Mouse (Mus musculus) lung, embryonic 14.5 days (tissue): Measurements from ENCODE around the gene Usp54. TPM values are rescaled to one million over a fixed set of nuclear protein-coding genes. Genes with fewer than 3 reads are reported as not detected.

Experiments
- ATAC-seq: fragments of 200-750 bp; cut with Nextera tagmentation; 2 replicates; pipeline ENCODE4 v1.8.0; 2017; ENCODE audit warnings: mild to moderate bottlenecking, moderate TSS enrichment, moderate library complexity; ENCODE audit not compliant: insufficient read depth
- DNase-seq: peaks from one replicate; pipeline ENCODE4 v3.0.0-alpha.2; 2015
- H3K27ac ChIP-seq: fragments of 300-500 bp; sonication (generic); 2 replicates; pipeline ENCODE4 v1.5.1; 2014; ENCODE audit warnings: low read depth, mild to moderate bottlenecking, moderate library complexity
- H3K27me3 ChIP-seq: fragments of 300-500 bp; sonication (generic); 2 replicates; pipeline ENCODE4 v1.6.1; 2014; ENCODE audit warnings: low read length, control low read depth; ENCODE audit not compliant: insufficient read depth
- H3K36me3 ChIP-seq: fragments of 300-500 bp; sonication (generic); 2 replicates; pipeline ENCODE4 v1.6.1; 2014; ENCODE audit warnings: control low read depth; ENCODE audit not compliant: insufficient read depth
- H3K4me1 ChIP-seq: fragments of 300-500 bp; sonication (generic); 2 replicates; pipeline ENCODE4 v1.6.1; 2014; ENCODE audit warnings: antibody characterized with exemption, control low read depth; ENCODE audit not compliant: insufficient read depth
- H3K4me2 ChIP-seq: fragments of 300-500 bp; sonication (generic); 2 replicates; pipeline ENCODE4 v1.6.1; 2014; ENCODE audit warnings: mild to moderate bottlenecking
- H3K4me3 ChIP-seq: fragments of 300-500 bp; sonication (generic); 2 replicates; pipeline ENCODE4 v1.5.1; 2014; ENCODE audit warnings: low read depth, low read length
- H3K9ac ChIP-seq: fragments of 300-500 bp; sonication (generic); 2 replicates; pipeline ENCODE4 v1.6.1; 2014
- H3K9me3 ChIP-seq: fragments of 300-500 bp; sonication (generic); 2 replicates; pipeline ENCODE4 v1.6.1; 2016; ENCODE audit warnings: low read depth, low read length, control low read depth
- CTCF ChIP-seq: IDR thresholded peaks from 2 replicates; pipeline ENCODE4 v1.5.1; 2016; ENCODE audit warnings: antibody characterized with exemption, low read depth
- WGBS: fragments of 180-500 bp; shearing (Covaris S2); extraction: QIAGEN DNeasy Blood & Tissue Kit; methylation state at CpG from one replicate; pipeline ENCODE4 v1.1.7; 2014; 5-methylcytosine and 5-hydroxymethylcytosine counted together
- polyA plus RNA-seq: library from polyadenylated mRNA; unstranded; fragments of >200 nt; fragmentation: Nextera tagmentation; extraction: Ambion mirVana; gene quantifications from 2 replicates; pipeline ENCODE4 v1.2.1, GENCODE M21; 2014

Usp54 gene
- polyA plus RNA-seq, 1 experiment from 2014 or later, result 10.0 TPM

DNA sequence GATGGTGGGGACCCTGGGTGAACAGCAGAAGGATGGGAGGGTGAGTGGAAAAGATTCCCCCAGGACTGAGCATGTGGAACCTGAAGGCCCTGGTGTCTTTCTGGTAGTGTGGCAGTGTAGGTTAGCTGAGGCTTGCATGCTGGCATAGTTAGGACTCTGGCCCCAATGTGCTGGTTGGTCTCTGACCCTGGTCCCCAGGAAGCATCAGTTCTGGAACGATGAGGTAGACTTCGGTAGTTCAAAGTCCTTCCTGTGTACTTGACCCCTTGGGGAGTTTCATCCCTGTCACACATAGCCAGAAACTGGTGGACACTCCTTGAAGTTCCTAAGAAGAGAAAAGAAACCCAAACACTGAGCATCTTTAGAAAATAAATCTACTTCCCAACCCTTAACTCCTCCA is 90.7 kb downstream of the Usp54 start:
- no peaks in the 10 kb centered on the region for H3K27me3 ChIP-seq
- no peak overlapping the region for H3K4me2 ChIP-seq
- peaks cover 40% of the 10 kb centered on the region for H3K36me3 ChIP-seq
- no peak for DNase-seq
- no peak overlapping the region for H3K27ac ChIP-seq
- H3K9ac ChIP-seq, result no peak overlapping the region
- H3K9me3 ChIP-seq, result no peaks in the 10 kb centered on the region
- H3K4me3 ChIP-seq, result no peak overlapping the region
- H3K4me1 ChIP-seq, result no peaks in the 10 kb centered on the region
- no peak for TF ChIP-seq CTCF
- WGBS, result 85% methylated on average over 2 of the region's 2 CpGs
- no peak for ATAC-seq

DNA sequence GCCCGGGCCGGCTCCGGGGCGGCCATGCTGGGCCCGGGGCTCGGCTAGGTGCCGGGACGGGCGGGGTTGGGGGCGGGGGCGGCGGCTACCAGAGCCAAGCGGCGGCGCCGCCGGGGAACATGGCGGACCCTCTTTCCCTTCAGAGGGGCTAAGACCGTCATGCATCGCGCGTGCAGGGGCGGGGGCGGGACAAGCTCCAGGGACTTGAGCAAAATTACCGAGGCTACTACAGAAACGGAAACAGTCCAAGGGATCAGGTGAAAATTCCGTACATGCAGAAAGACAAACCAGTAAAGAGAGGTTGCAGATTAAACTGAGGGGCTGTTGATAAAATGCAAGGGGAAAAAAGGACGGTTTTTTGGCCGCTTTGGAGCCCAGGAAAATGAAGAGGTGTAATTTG is 94.4 kb downstream of the Usp54 start, which contains the start of gene Ppp3cb:
TSS of gene Ppp3cb (minus strand) at position 159 of the 400 bp plus-strand sequence.
- ATAC-seq, result peak; percentile 94
- no peaks in the 10 kb centered on the region for H3K27me3 ChIP-seq
- no peak for TF ChIP-seq CTCF
- peak within 1 kb of the TSS; percentile 97 for H3K9ac ChIP-seq
- peak within 1 kb of the TSS; percentile 75 for H3K4me2 ChIP-seq
- no peaks in the 10 kb centered on the region for H3K9me3 ChIP-seq
- H3K27ac ChIP-seq, result peak within 1 kb of the TSS; percentile 99
- peaks cover 25% of the 10 kb centered on the region for H3K36me3 ChIP-seq
- H3K4me3 ChIP-seq, result peak within 1 kb of the TSS; percentile 89
- under 1% methylated on average over 26 of the region's 29 CpGs for WGBS
- peak; percentile 93 for DNase-seq
- peaks cover 3% of the 10 kb centered on the region for H3K4me1 ChIP-seq

- no peak for TF ChIP-seq CTCF
- H3K9me3 ChIP-seq, result no peaks in the 10 kb centered on the region
- peak; percentile 92 for DNase-seq
- peaks cover 3% of the 10 kb centered on the region for H3K4me1 ChIP-seq
- H3K27me3 ChIP-seq, result no peaks in the 10 kb centered on the region
- peak overlapping the region; percentile 99 for H3K27ac ChIP-seq
- ATAC-seq, result peak; percentile 100
- under 1% methylated on average over 54 of the region's 67 CpGs for WGBS
- H3K36me3 ChIP-seq, result peaks cover 19% of the 10 kb centered on the region
- H3K4me3 ChIP-seq, result peak overlapping the region; percentile 89
- H3K9ac ChIP-seq, result peak overlapping the region; percentile 97
- H3K4me2 ChIP-seq, result peak overlapping the region; percentile 75
These were observed 95.1 kb downstream of the Usp54 start for GRCm38 (mm10) chr14:20545529-20546331.

GRCm38 (mm10) chr14:20544467-20545411 is 96.1 kb downstream of the Usp54 start:
- Histone ChIP-seq H3K27ac (no peak overlapping the region), H3K4me1 (peaks cover 3% of the 10 kb centered on the region), H3K4me3 (peak overlapping the region; percentile 89), H3K4me2 (peak overlapping the region; percentile 75), H3K36me3 (peaks cover 13% of the 10 kb centered on the region), H3K9me3 (no peaks in the 10 kb centered on the region), H3K9ac (peak overlapping the region; percentile 97; the same call in 1 of the 2 replicates), H3K27me3 (no peaks in the 10 kb centered on the region)
- no peak for TF ChIP-seq CTCF
- WGBS, result 61% methylated on average over 7 of the region's 7 CpGs
- DNase-seq (peak; percentile 29), ATAC-seq (no peak)

DNA sequence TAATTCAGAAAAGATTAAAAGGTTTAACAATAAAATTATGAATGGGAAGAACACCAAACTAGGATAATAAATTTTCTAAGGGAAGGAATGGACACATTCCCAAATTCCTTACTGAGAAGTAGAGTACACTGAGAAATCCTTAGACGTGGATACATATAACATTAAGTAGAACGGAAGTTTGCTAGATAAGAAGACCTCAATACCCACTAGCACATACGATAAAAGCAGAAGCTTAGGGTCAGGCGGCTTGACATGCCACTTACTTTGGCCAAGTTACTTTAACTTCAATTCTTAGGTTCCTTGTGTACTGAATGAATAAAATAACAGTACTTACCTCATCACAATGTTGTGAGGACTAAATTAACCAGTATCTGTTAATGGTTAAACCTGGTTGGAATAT is 111.2 kb downstream of the Usp54 start:
- H3K27me3 ChIP-seq, result no peaks in the 10 kb centered on the region
- no peak for DNase-seq

GRCm38 (mm10) chr14:20520179-20520578 is 120.7 kb downstream of the Usp54 start:
- Histone ChIP-seq H3K36me3 (peaks cover 50% of the 10 kb centered on the region), H3K27ac (no peak overlapping the region), H3K4me3 (no peak overlapping the region), H3K9ac (no peak overlapping the region), H3K9me3 (no peaks in the 10 kb centered on the region), H3K4me1 (no peaks in the 10 kb centered on the region), H3K4me2 (no peak overlapping the region), H3K27me3 (no peaks in the 10 kb centered on the region)
- WGBS, result 96% methylated on average over 2 of the region's 2 CpGs
- ATAC-seq, result no peak
- DNase-seq, result no peak
- TF ChIP-seq CTCF, result no peak

More for the DNA sequence above, 111.2 kb downstream of the Usp54 start:
- Histone ChIP-seq H3K4me2 (no peak overlapping the region), H3K9ac (no peak overlapping the region), H3K27ac (no peak overlapping the region), H3K36me3 (peaks cover 9% of the 10 kb centered on the region), H3K9me3 (no peaks in the 10 kb centered on the region), H3K4me3 (no peak overlapping the region), H3K4me1 (no peaks in the 10 kb centered on the region)
- ATAC-seq, result no peak
- TF ChIP-seq CTCF, result no peak
- WGBS, result 77% methylated on average over 4 of the region's 4 CpGs

DNA sequence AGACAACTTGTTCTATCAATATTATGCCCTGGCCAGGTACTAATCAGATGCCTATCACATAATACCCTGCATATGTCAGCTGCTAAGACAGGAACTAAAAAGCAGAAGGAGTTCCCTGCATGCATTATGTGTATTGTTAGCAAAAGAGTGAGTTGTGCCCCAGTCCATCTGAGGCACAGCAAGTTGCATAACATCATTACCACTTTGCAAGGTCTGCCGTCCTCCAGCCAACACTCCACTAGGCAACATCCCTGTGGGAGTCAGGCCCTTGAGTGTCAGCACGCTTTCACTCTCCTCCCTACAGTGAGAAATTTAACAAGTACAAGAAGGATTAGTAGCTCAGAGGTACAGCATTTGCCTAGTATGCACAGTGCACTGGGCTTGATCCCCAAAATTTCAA is 132.4 kb downstream of the Usp54 start:
- DNase-seq, result no peak
- Histone ChIP-seq H3K36me3 (peaks cover 38% of the 10 kb centered on the region), H3K4me2 (no peak overlapping the region), H3K27ac (no peak overlapping the region), H3K27me3 (no peaks in the 10 kb centered on the region), H3K4me1 (no peaks in the 10 kb centered on the region), H3K4me3 (no peak overlapping the region), H3K9ac (no peak overlapping the region), H3K9me3 (no peaks in the 10 kb centered on the region)
- ATAC-seq, result no peak
- TF ChIP-seq CTCF, result no peak
- WGBS, result 76% methylated on average over 2 of the region's 2 CpGs
